Mouse (Mus musculus) left cerebral cortex, adult 8-10 months (tissue): ENCODE results near the gene Tspan9. TPM values are rescaled to one million over a fixed set of nuclear protein-coding genes. Genes with fewer than 3 reads are reported as not detected.

ENCODE experiments used
- DNase-seq, 2 experiments: peaks; one replicate each; pipeline ENCODE4 v3.0.0; 2022; ENCODE audit warnings: low spot score in 2 of 2
- total RNA-seq, 4 experiments: library from RNA; stranded (reverse); gene quantifications; 2 replicates each; pipeline ENCODE4 v1.2.4; 2022

The Tspan9 gene
- total RNA-seq, 4 experiments from 2014 or later: 45.6 to 54.7 (median 49.0) TPM

DNA sequence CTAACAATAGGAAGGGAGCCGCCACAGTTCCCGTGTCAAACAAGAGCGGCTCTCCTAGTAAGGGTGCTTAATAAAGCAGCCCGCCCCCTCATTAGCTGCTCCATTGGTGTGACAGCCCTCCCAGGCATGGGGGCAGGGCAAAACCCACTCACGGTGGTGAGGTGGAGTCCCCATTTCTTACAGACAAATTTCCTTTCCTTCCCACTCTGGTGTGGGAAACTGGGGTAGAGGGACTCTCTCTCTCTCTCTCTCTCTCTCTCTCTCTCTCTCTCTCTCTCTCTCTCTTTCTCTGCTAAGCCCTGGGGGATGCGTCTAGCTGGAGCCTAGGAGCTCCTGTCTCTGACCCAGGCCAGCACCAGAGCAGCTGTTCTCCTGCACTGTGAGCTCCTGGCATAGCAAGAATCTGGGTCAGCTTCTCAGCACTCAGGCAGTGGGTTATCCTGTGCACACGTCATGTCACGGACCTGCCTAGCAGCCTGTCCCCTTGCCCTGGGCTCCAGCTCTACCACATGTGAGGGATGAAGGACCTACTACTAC lies 122.8 kb downstream of the Tspan9 start:
- DNase-seq: no peak

DNA sequence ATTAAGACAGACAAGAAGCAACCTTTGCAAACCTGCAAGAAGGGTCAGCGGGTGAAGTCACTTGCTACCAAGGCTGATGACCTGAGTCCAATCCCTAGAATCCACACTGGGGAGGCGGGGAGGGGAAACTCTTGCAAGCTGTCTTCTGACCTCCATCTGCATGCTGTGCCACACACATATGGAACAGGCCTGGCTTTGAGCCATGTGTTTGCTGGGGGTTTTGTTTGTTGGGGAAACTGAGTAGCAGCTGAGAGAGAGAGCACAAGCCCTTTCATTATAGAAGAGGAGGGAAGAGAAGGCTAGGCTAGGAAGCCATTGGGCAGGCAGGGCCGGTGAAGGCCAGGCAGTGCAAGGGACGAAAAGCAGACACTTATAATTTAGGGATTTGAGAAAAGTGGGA lies 123.3 kb downstream of the Tspan9 start:
- DNase-seq: no peak

DNA sequence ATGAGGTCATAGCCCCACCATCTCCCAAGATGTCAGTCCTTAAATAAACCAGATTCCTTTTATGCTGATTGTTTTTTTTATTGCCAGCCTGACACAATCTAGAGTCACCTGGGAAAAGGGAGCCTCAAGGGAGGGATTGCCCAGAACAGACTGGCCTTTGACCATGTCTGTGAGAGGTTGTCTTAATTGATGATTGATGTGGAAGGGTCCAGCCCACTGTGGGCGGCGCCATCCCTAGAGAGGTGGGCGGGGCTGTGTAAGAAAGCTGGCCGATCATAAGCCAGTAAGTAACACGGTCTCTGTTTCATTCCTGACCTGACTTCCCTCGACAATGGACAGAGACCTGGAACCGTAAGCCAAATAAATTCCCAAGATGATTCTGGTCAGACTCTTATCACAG lies 124.3 kb downstream of the Tspan9 start:
- DNase-seq: no peak

DNA sequence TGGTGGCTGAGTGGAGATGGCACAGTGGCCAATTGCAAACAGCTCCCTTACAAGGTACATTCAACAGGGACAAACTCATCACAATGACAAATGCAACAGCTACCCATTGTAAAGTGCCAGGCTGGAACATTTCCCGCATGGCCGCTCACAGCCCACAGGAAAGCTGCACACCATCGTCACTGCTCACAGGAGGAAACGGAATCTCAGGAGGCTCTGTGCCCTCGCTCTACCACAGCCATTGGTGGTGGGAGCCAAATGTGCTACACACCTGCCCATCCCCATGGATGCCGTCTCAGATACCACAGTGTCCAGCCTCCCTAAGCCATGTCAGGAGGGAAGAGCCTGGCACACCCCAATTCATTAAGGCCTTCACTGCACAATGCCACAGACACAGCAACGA lies 128.1 kb downstream of the Tspan9 start:
- no peak for DNase-seq

DNA sequence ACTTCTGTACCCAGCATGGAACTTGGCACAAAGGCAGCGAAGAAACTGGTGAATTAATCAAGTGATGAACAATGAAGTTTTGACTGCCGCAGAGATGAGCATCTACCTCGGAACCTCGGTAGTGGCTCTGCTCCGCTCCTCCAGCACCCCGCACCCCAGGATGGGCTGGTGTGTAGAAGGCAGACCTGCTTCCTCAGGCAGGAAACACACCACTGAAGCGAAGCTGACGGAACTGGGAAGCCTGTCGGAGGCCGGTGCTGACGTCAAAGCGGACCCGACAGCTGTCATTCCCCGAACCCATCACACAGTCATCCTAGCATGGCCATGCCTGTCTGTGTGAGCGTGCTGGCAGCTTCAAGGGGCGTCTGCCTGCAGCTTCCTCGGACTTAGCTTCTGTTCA lies 131.6 kb downstream of the Tspan9 start:
- DNase-seq: no peak

DNA sequence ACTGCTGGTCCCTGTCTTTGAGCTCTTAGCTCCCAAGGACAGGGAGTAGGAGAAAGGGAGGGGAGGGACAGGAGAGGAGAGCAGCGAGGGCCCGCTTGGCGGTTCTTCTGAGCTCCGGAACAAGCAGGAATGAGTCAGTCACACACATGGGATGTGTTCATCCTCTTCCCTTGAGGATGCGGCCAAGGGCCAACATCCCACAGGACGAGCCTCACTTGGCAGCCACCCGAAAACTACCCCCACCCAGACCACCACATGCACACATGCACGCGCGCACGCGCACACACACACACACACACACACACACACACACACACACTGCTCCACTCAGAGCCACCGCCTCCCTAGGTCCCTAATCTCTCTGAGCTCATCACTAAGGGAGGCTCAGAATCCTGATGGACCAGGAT lies 132.3 kb downstream of the Tspan9 start:
- DNase-seq: peak; percentile 27 to 78

DNA sequence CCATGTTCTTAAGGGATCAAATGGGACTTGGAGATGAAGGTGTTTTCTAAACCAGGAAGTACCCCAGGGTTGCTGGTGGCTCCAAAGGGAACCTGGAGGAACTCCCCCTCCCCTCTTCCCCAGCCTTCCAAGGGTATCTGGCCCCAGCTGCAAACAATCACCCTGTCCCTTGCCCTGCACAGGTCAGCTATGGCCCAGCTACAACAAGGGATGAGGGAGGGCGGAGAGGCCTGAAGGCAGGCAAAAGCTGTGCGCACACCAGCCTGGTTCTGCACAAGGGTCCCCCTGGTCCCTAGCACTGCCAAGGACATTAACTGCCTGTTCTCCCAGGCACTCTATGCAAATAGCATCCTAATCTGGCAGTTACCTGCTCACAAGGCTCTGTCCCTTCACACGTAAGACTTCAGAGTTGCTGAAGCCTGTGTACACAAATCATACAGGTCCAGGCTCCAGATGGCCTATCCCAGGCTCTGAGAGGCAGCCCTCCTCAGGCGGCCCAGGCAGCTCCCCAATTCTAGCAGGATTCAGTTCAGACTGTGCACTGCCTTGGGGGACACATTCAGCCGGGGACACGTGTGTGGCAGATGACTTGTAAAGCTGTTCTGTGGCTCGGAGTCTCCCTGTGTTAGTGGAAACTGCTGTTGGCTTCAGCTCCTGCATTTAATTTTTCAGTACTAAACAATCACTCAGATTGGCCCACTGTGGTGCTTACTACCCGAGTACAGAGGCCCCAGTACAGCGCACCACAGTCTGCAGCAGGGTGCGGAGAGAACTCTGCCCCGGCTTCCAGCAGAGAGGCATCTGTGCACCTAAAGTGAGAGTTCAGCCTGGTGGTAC lies 133.0 kb downstream of the Tspan9 start:
- DNase-seq: no peak

DNA sequence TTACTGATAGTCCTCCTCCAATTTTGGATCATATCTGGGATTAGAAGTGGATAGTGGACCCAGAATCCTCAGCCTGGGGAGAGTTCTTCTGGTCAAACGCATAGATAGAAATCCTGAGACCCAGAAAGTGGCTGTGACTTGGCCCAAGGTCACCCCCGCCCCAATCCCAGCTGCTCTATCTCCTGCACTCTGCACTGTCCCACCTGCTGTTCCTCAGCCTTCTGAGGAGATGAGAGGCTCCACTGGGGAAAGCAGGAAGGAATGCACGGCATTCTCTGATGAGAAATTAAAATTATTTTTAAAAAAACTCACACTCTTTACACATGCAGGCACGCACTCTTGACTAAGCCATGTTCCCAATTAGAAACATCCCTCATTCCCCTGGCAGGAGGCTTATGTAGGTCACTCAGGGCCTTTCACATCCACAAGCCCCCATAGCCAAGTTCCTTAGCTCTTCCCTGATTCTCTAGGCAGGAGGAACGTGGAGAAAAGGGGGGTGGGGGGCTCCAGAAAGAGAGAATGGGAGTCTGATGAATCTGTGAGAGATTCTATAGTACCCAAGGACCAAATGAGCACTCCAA lies 135.3 kb downstream of the Tspan9 start:
- no peak for DNase-seq

DNA sequence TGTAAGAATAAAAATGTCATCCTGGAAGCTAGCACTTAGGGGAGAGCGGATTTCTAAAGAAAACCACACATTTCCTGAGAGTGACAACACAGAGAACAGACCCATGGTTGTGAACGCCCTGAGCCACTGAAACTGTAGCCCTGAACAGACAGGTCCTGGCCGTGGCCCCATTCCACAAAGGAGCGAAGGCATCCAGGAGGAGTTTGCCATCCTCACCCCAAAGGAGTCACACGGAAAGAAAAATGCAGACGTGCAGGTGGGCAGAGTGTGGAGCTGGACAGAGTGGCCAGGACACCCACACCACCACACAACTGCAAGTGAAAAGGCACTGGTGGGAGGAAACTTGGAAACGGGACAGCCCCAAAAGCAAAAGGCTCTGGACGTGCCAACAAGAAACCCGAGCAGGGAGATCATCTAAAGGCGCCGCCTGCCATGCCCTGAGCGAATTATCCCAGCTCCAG lies 136.1 kb downstream of the Tspan9 start:
- DNase-seq: peak in 1 of 2 experiments; percentile 53

DNA sequence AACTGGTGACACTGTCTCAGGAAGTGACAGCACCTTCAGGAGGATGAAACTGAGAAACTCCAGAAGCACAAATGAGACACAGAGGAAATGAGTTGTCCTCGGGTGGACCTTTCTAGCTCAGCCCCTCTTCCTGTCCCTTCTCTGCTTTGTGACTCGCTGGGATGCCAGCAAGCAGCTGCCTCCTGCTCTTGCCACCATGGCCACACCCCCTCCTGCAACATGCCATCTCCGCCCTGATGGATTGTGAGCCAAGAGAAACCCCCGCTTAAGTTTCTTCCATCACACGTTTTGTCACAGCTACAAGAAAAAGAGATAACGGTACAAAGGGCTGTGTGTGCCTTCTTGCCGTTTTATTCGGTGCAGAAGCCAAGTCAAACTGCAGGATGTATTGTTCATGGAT lies 137.2 kb downstream of the Tspan9 start:
- DNase-seq: no peak

DNA sequence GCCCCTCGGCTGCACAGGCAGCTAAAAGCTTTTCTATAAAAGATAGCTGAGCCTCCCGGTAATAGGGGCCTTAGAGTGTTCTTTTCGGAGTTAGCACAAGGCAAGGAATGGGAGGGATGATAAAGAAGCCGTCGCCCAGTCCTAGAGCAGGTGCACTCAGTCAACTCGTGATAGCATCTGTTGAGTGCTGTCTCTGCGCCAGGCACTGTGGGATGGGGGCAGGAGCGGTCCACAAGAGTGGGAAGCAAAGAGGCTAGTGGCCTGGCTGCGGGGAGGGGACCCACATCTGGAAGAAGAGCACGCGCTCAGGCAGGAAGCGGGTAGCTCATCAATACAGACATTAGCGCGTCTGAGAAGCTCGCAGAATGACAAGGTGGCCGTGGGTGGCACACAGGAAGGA lies 138.8 kb downstream of the Tspan9 start:
- DNase-seq: no peak

DNA sequence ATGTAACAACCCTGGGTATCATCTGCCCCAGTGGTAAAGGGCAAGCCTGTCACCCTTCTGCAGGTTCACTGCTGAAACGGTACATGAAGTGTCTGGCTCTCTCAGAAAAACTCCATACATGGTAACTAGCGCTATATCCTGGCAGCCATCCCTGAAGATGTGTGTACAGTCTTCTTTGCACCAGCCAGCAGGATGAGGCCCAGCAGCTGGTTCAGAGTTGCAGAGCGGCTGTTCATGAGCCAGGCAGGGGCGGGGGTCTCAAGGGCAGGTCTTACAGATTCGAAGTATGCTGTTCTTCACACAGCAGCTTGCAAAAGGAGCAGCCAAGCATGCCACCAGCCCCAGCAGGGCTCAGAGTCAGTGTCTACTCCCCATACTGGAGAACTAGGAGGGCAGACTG lies 139.9 kb downstream of the Tspan9 start:
- DNase-seq: no peak

DNA sequence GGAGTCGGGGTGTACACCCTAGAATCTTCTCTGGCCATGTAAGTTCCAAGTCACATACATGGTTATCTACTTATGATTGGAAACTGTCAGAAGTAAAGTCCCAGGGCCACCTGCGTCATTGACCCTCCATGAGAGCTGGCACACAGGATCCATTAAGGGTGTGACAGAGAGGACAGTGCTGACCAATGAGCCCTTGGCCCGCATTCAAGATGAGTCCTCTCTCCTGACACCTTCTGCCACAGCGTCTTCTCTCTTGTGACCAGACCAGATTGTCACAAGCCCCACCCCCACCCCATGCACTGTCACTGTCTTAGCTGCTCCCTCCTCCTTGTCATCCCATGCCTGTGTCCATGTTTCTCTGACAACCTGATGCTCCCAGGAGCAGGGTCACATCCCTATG lies 140.7 kb downstream of the Tspan9 start:
- DNase-seq: no peak

DNA sequence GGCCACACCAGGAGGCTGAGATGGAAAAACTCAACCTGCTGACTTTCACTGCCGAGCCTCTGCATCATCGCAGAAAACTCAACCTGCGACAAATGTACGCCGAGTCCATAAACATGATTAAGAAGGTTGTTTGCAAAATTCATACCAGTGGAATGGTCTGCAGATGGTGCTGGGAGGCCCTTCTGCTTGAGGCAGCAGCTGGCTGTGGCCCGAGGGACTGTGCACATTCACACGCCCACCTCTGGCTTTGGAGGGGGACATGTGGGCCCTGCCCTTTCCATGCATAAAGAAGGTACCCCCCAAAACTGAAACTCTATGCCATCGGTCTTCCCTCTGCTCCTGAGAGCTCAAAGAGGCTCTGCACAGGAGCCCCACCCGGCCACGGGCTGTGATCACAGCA lies 141.3 kb downstream of the Tspan9 start:
- DNase-seq: no peak

DNA sequence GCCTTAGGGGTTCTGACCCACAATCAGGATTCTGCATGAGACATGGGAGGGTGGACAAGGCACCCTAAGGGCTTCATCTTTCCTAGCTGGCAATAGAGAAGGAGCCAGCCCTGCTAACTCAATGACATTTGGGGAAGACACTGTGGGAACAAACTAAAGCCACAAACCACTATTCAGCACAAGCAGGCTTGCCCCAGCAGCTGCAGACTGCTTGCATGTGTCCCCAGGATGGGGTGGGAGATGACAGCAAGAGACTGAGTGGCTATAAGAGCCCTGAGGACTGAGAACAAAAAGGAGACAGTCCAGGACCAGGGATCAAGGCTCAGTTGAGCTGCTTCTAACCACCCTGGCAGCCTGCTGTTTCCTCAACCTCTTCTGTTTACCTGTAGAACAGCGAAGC lies 141.8 kb downstream of the Tspan9 start:
- no peak for DNase-seq

DNA sequence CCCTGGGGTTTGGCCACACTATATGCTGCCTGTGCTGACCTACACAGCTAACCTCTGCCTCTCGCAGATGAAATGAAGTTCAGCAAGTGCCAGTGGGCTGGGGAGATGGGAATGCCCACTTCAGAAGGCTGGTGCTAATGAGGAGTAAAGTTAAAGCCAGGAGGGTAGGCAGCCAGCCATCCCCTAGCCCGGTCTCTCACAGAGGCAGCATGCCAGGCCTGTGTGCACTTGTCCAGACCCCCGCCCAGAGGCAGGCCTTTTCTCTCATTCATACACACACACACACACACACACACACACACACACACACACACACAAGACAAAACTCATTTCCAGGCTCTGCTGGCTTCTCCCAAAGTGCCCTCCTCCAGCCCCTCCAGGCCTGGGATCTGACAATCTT lies 142.6 kb downstream of the Tspan9 start:
- no peak for DNase-seq

DNA sequence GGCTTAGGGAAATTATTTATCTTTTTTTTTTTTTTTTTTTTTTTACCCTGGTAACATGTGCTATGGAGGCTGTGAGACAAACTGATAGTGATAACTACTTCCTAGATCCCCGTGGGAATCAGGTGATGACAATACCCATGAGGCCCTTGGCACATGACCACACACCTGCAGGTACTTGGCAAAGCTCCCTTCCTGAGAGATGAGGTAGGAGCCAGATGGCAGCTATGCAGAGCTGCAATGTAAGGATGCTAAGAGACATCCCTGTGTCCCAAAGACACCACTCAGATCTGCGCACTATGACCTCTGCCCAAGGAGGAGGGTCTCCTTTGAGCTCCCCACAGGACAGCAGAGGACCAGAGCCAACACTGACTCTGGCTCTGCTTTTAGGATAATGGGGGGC lies 144.3 kb downstream of the Tspan9 start:
- no peak for DNase-seq

DNA sequence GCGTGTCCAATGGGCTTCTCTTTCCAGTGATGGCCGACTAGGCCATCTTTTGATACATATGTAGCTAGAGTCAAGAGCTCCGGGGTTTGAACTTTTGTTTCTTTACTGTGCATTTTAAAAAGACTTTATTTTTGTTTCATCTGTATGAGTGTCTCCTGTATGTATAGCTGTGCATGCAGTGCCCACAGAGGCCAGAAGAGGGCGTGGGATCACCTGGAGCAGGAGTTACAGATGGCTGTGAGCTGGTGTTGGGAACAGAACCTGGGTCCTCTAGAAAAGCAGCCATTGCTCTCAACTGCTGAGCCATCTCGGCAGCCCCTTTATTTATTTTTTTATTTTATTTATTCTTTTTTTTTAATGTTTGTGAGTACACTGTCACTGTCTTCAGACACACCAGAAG lies 146.5 kb downstream of the Tspan9 start:
- no peak for DNase-seq

DNA sequence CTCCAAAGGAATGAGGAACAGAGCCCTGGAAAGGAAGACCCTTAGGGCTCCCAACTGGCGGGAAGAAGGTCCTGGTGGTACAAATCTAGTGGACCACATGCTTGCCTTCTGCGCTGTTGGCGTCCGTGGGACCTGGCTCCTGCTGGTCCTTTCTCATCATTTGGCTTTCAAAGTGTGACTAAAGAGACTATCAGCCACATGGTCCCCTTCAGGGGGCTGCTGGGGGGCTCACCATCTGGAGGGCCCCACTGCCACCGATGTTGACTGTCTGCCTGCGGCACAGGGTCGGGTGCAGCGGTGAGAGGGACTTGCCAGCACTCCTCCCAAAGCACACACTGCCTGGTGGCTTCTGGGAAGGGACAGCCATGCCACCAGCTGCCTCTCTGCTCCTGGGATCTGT lies 150.4 kb downstream of the Tspan9 start:
- DNase-seq: no peak

DNA sequence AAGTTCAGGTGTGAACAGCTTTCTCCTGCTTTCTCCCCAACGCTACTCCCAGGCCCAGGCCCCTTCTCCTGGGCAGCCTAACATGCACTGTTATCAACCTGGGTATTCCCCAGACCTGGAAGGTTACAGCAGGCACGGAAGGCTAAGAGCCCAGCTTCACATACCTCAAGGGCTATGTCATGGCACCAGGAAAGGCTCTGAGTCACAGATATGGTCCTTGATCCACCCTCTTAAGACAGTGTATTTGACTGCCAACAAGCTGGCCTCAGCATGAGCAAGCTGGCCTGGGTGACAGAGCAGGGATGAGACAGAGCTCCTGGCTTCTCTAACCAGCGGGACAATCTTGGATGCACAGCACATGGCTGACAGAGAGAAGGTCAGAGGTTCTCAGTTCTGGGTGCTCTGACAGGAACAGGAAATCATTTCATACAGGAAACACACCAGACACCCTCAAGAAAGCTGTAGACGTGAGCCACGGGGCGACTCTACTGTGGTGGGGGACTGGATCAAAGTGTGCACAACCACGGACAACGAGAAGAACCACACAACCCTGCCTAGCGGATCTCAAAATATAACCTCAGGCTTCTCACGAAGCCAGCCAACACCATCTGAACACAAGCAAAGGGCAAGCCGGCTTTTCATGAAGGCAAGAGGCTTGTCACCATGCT lies 151.8 kb downstream of the Tspan9 start:
- no peak for DNase-seq

DNA sequence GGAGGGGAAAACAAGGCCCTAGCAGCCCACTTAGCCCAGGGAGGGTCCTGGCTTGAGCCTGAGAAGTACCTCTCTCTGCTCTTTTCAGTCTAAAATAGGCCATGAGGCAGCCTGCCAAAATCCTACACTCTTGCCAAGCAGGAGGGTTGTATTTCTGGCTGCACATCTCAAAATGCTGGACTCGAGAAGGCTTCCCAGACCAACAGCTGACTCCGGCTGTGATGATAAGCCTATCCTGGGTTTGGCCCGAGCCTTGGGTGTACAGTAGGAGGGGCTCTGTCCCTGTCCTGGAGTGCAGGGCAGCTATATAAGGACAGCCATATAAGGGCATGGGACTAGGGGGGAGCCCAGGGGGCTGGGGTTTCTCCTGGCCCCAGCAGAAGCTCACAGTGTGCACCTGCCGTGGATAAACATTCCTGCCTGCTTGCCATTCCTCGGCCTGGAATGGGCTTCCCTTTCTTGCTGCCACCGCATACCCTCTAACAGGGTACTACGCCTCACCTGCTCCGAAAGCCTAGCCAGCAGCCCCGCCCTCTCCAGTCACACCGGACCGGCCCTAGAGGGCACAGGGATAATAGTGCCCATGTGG lies 153.7 kb downstream of the Tspan9 start:
- peak; percentile 51 to 75 for DNase-seq

DNA sequence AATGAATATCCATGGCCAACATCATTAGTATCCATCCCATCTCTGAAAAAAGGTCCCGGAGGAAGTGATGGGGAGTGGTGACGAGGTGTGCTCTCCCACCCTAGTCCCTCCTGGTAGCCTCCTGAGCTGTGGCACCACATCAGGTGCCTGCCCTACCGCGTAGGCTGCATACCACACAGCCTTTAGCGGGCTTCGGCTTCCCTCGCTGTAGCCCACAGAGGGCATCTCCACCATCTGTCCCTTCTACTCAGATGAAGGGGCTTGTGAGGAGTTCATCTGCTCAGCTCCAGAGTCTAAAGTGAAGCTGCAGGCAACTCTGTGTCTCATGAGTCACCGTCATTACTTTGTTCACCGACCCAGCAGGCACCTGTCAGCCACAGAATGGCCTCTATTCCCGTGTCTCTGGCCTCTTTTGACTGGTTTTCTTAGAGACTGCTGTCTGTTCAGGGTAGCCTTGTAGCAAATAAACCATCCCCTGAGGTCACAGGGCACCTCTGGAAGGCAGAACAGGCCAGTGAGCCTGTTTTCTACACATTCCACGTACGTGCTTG lies 154.4 kb downstream of the Tspan9 start:
- DNase-seq: no peak
